Mouse (Mus musculus) megakaryocyte, embryonic 14.5 days (primary cell): ENCODE measurements around the gene 5830473C10Rik. TPM values are rescaled to one million over a fixed set of nuclear protein-coding genes. Genes with fewer than 3 reads are reported as not detected.

ENCODE experiments used
- H3K27me3 ChIP-seq: replicated peaks from 2 replicates; pipeline ENCODE3; 2012; ENCODE audit warnings: inconsistent platforms
- H3K36me3 ChIP-seq: replicated peaks from 2 replicates; pipeline ENCODE3; 2012; ENCODE audit warnings: low read length, inconsistent platforms, mixed read lengths
- H3K4me1 ChIP-seq: 2 replicates; pipeline ENCODE4 v1.6.1; 2012; ENCODE audit warnings: inconsistent platforms
- H3K4me3 ChIP-seq: replicated peaks from 2 replicates; pipeline ENCODE3; 2012; ENCODE audit warnings: moderate library complexity, mild to moderate bottlenecking, inconsistent platforms
- H3K9me3 ChIP-seq: 2 replicates; pipeline ENCODE4 v1.6.1; 2012; ENCODE audit warnings: inconsistent platforms
- FLI1 ChIP-seq: IDR thresholded peaks from 2 replicates; pipeline ENCODE4 v1.6.1; 2012; ENCODE audit warnings: low read length, inconsistent platforms, mixed read lengths
- GATA1 ChIP-seq: IDR thresholded peaks from 3 replicates; pipeline ENCODE4 v1.6.1; 2012; ENCODE audit warnings: mixed read lengths, low read length, inconsistent platforms, borderline replicate concordance
- polyA plus RNA-seq: library from polyadenylated mRNA; stranded (reverse); fragments of >175 nt; gene quantifications from 2 replicates; pipeline ENCODE4 v1.2.3, GENCODE M21; 2012; ENCODE audit warnings: low replicate concordance; ENCODE audit not compliant: insufficient read depth

The 5830473C10Rik gene
- polyA plus RNA-seq, 1 experiment = 0.73 TPM

- Histone ChIP-seq H3K9me3 (no peaks in the 10 kb centered on the region), H3K36me3 (no peaks in the 10 kb centered on the region), H3K27me3 (peaks cover 14% of the 10 kb centered on the region), H3K4me3 (no peak overlapping the region), H3K4me1 (peaks cover 35% of the 10 kb centered on the region)
- TF ChIP-seq FLI1 (no peak), GATA1 (no peak)
Measured at GRCm38 (mm10) chr5:90645579-90645978, 84.7 kb downstream of the 5830473C10Rik start.

- H3K9me3 ChIP-seq = no peaks in the 10 kb centered on the region
- peaks cover 13% of the 10 kb centered on the region for H3K27me3 ChIP-seq
- TF ChIP-seq FLI1 (no peak), GATA1 (no peak)
- H3K4me1 ChIP-seq = peaks cover 28% of the 10 kb centered on the region
- no peaks in the 10 kb centered on the region for H3K36me3 ChIP-seq
- H3K4me3 ChIP-seq = no peak overlapping the region
Measured at GRCm38 (mm10) chr5:90646398-90646797, 85.5 kb downstream of the 5830473C10Rik start.

Other genes with a start within 250 kb of the 5830473C10Rik start
- gene Ankrd17, start 194.5 kb upstream of the 5830473C10Rik start, polyA plus RNA-seq = 5.3 and 6.6 TPM in 2 replicates
- gene Gm9958, start 193.9 kb upstream of the 5830473C10Rik start, polyA plus RNA-seq = not detected in 2 replicates
- not detected in 2 replicates for gene Alb, start 100.2 kb upstream of the 5830473C10Rik start, polyA plus RNA-seq
- 0.30 TPM in 1 of 2 replicates, not detected in the other for gene Afp, start 70.4 kb upstream of the 5830473C10Rik start, polyA plus RNA-seq
- gene Afm, start 42.2 kb upstream of the 5830473C10Rik start, polyA plus RNA-seq = not detected in 2 replicates
- gene Rassf6, start 79.5 kb downstream of the 5830473C10Rik start, polyA plus RNA-seq = not detected in 2 replicates
- gene Cxcl5, start 198.3 kb downstream of the 5830473C10Rik start, polyA plus RNA-seq = 0.36 TPM in 1 of 2 replicates, not detected in the other
- 127 and 345 TPM in 2 replicates for gene Ppbp, start 207.4 kb downstream of the 5830473C10Rik start, polyA plus RNA-seq
- 1,238 and 4,927 TPM in 2 replicates for gene Pf4, start 211.3 kb downstream of the 5830473C10Rik start, polyA plus RNA-seq
- gene Cxcl3, start 225.0 kb downstream of the 5830473C10Rik start, polyA plus RNA-seq = 13.4 and 15.8 TPM in 2 replicates
- not detected in 2 replicates for gene Cxcl15, start 233.4 kb downstream of the 5830473C10Rik start, polyA plus RNA-seq